ENCODE assay signal across 9 mouse cellular contexts in genomic region chr17:25830806-25831431, GRCm38 (mm10). TPM values are rescaled to one million over a fixed set of nuclear protein-coding genes. Genes with fewer than 3 reads are reported as not detected.
DNase-seq lines count a peak whose midpoint lies in the region; ATAC-seq and TF ChIP-seq lines count a peak whose summit lies in the region.
"Had no signal": no experiment of that assay in that cellular context is flagged by ENCODE, and none has a peak within 500 bp of the region (broad histone marks: within the 10 kb centered on the region; RNA-seq: fewer than 3 reads in every experiment).

No protein-coding gene starts in this region.

- no peak overlapping the region for H3K27ac ChIP-seq in lung, embryonic 15.5 days
- H3K27ac ChIP-seq in limb, embryonic 14.5 days (replicated peaks; ENCODE audit: low read depth, low read length), result no peak overlapping the region
- H3K27ac ChIP-seq in stomach, embryonic 14.5 days (ENCODE audit: low read length), result no peak overlapping the region

- peak overlapping the region; percentile 95 for H3K4me2 ChIP-seq in lung, embryonic 15.5 days
- H3K4me2 ChIP-seq in limb, embryonic 14.5 days (replicated peaks; ENCODE audit: low read depth, low read length, severe bottlenecking), result peak overlapping the region; percentile 91; the same call in 1 of the 2 replicates
- H3K4me2 ChIP-seq in stomach, embryonic 14.5 days (replicated peaks; ENCODE audit: low read depth, low read length), result peak overlapping the region; percentile 99; the same call in 1 of the 2 replicates

- H3K9ac ChIP-seq in lung, embryonic 15.5 days, result no peak overlapping the region
- H3K9ac ChIP-seq in limb, embryonic 14.5 days (ENCODE audit: low read depth, low read length, severe bottlenecking), result 0 out of 2 replicates have a peak overlapping the region, but pooled peaks have one; percentile 77
- H3K9ac ChIP-seq in stomach, embryonic 14.5 days (replicated peaks; ENCODE audit: low read depth, low read length), result no peak overlapping the region

- peak; percentile 53 for DNase-seq in cerebellum, adult 9-10 months
- no peak for DNase-seq in cerebellum, postnatal 14 days
- DNase-seq in lung, postnatal 4 days, result no peak
- no peak for DNase-seq in limb, embryonic 14.5 days (ENCODE audit: low spot score)
- no peak for DNase-seq in retina, embryonic 14.5 days (ENCODE audit: low spot score)
- no peak for DNase-seq in right cerebral cortex, postnatal 4 days
- DNase-seq: right cerebral cortex, postnatal 25 days had no signal

- peak overlapping the region; percentile 82 for H3K4me3 ChIP-seq in lung, embryonic 15.5 days
- H3K4me3 ChIP-seq in limb, embryonic 14.5 days (replicated peaks; ENCODE audit: low read length), result peak overlapping the region; percentile 85
- peak overlapping the region; percentile 81; the same call in 1 of the 2 replicates for H3K4me3 ChIP-seq in stomach, embryonic 14.5 days (ENCODE audit: low read depth, low read length)

- H3K36me3 ChIP-seq in lung, embryonic 15.5 days, result peaks cover 40% of the 10 kb centered on the region
- H3K36me3 ChIP-seq in limb, embryonic 14.5 days (ENCODE audit: control insufficient read depth, insufficient read depth, low read length), result peaks cover 50% of the 10 kb centered on the region
- H3K36me3 ChIP-seq in stomach, embryonic 14.5 days (ENCODE audit: control insufficient read depth, insufficient read depth, low read length), result peaks cover 36% of the 10 kb centered on the region

- H3K27me3 ChIP-seq in lung, embryonic 15.5 days, result no peaks in the 10 kb centered on the region
- H3K27me3 ChIP-seq in limb, embryonic 14.5 days (ENCODE audit: control insufficient read depth, insufficient read depth, low read length), result no peaks in the 10 kb centered on the region
- no peaks in the 10 kb centered on the region for H3K27me3 ChIP-seq in stomach, embryonic 14.5 days (ENCODE audit: control insufficient read depth, insufficient read depth, low read length)

- no peak for ATAC-seq in lung, embryonic 15.5 days (ENCODE audit: borderline replicate concordance, extremely low read depth, low FRiP score, low TSS enrichment)
- no peak for ATAC-seq in limb, embryonic 14.5 days (ENCODE audit: low FRiP score, low read depth)
- no peak for ATAC-seq in stomach, embryonic 14.5 days (ENCODE audit: insufficient number of reproducible peaks, insufficient read depth, low FRiP score, low read depth)

- WGBS in lung, embryonic 15.5 days, result 78% methylated on average over 14 of the region's 14 CpGs
- 86% methylated on average over 14 of the region's 14 CpGs for WGBS in limb, embryonic 14.5 days
- 83% methylated on average over 14 of the region's 14 CpGs for WGBS in stomach, embryonic 14.5 days

- TF ChIP-seq POLR2A in limb, embryonic 14.5 days (IDR thresholded peaks at IDR 0.05; ENCODE audit: borderline replicate concordance, extremely low read depth, insufficient read depth, insufficient read length), result no peak

- peaks cover 59% of the 10 kb centered on the region for H3K4me1 ChIP-seq in lung, embryonic 15.5 days
- H3K4me1 ChIP-seq in limb, embryonic 14.5 days (ENCODE audit: control insufficient read depth, insufficient read depth, low read length), result peaks cover 43% of the 10 kb centered on the region
- H3K4me1 ChIP-seq in stomach, embryonic 14.5 days (ENCODE audit: control insufficient read depth, insufficient read depth, low read length), result peaks cover 43% of the 10 kb centered on the region

- no peaks in the 10 kb centered on the region for H3K9me3 ChIP-seq in lung, embryonic 15.5 days
- H3K9me3 ChIP-seq in limb, embryonic 14.5 days (ENCODE audit: control insufficient read depth, low read length), result no peaks in the 10 kb centered on the region
- H3K9me3 ChIP-seq in stomach, embryonic 14.5 days (ENCODE audit: control insufficient read depth, low read depth, low read length), result no peaks in the 10 kb centered on the region

RNA-seq across cellular contexts. Expression of gene Jmjd8, which starts 2.3 kb away (rescaled TPM):
- 50.7 and 51.5 TPM in 2 replicates for polyA plus RNA-seq in lung, embryonic 15.5 days (2015; fragmentation: Nextera tagmentation; extraction: Ambion mirVana)
- polyA plus RNA-seq in limb, embryonic 14.5 days (2012; rRNA removed), result 64.4 and 79.2 TPM in 2 replicates
- polyA plus RNA-seq in limb, embryonic 14.5 days (2014; fragmentation: Nextera tagmentation; extraction: Ambion mirVana), result 41.5 and 46.3 TPM in 2 replicates
- polyA plus RNA-seq in stomach, embryonic 14.5 days (2014; fragmentation: Nextera tagmentation; extraction: Ambion mirVana), result 41.9 and 44.4 TPM in 2 replicates

RNA-seq across cellular contexts. Expression of gene Stub1, which starts 2.3 kb away (rescaled TPM):
- polyA plus RNA-seq in lung, embryonic 15.5 days (2015; fragmentation: Nextera tagmentation; extraction: Ambion mirVana), result 349 and 363 TPM in 2 replicates
- polyA plus RNA-seq in limb, embryonic 14.5 days (2012; rRNA removed), result 335 and 338 TPM in 2 replicates
- 349 and 350 TPM in 2 replicates for polyA plus RNA-seq in limb, embryonic 14.5 days (2014; fragmentation: Nextera tagmentation; extraction: Ambion mirVana)
- 321 and 347 TPM in 2 replicates for polyA plus RNA-seq in stomach, embryonic 14.5 days (2014; fragmentation: Nextera tagmentation; extraction: Ambion mirVana)

RNA-seq across cellular contexts. Expression of gene Rhbdl1, which starts 6.2 kb away (rescaled TPM):
- polyA plus RNA-seq in lung, embryonic 15.5 days (2015; fragmentation: Nextera tagmentation; extraction: Ambion mirVana), result 0.82 and 1.2 TPM in 2 replicates
- polyA plus RNA-seq in limb, embryonic 14.5 days (2012; rRNA removed), result 11.7 and 12.9 TPM in 2 replicates
- polyA plus RNA-seq in limb, embryonic 14.5 days (2014; fragmentation: Nextera tagmentation; extraction: Ambion mirVana), result 1.9 and 2.3 TPM in 2 replicates
- 2.7 and 3.2 TPM in 2 replicates for polyA plus RNA-seq in stomach, embryonic 14.5 days (2014; fragmentation: Nextera tagmentation; extraction: Ambion mirVana)

RNA-seq across cellular contexts. Expression of gene Wdr24, which starts 7.5 kb away (rescaled TPM):
- polyA plus RNA-seq in lung, embryonic 15.5 days (2015; fragmentation: Nextera tagmentation; extraction: Ambion mirVana), result 25.2 and 26.5 TPM in 2 replicates
- 45.1 and 56.1 TPM in 2 replicates for polyA plus RNA-seq in limb, embryonic 14.5 days (2012; rRNA removed)
- 26.0 and 27.7 TPM in 2 replicates for polyA plus RNA-seq in limb, embryonic 14.5 days (2014; fragmentation: Nextera tagmentation; extraction: Ambion mirVana)
- 25.3 and 28.3 TPM in 2 replicates for polyA plus RNA-seq in stomach, embryonic 14.5 days (2014; fragmentation: Nextera tagmentation; extraction: Ambion mirVana)

RNA-seq across cellular contexts. Expression of gene Gm20683, which starts 10.6 kb away (rescaled TPM):
- polyA plus RNA-seq in lung, embryonic 15.5 days (2015; fragmentation: Nextera tagmentation; extraction: Ambion mirVana), result 2.2 and 2.5 TPM in 2 replicates
- 13.0 and 19.4 TPM in 2 replicates for polyA plus RNA-seq in limb, embryonic 14.5 days (2012; rRNA removed)
- 2.2 and 2.5 TPM in 2 replicates for polyA plus RNA-seq in limb, embryonic 14.5 days (2014; fragmentation: Nextera tagmentation; extraction: Ambion mirVana)
- 1.4 and 2.1 TPM in 2 replicates for polyA plus RNA-seq in stomach, embryonic 14.5 days (2014; fragmentation: Nextera tagmentation; extraction: Ambion mirVana)
